Mouse (Mus musculus) spleen, adult 2 months (tissue): Measurements from ENCODE around the gene Elobl. TPM values are rescaled to one million over a fixed set of nuclear protein-coding genes. Genes with fewer than 3 reads are reported as not detected.

ENCODE experiments used
- DNase-seq, 2 experiments: peaks; one replicate each; pipeline versions ENCODE4 v3.0.0 to v3.0.0-alpha.2; 2012 to 2021; ENCODE audit warnings: low spot score in 2 of 2, low read depth in 1 of 2
- H3K27ac ChIP-seq: fragments of 200-500 bp; 2 replicates; pipeline ENCODE4 v1.5.1; 2012; ENCODE audit warnings: low read length, inconsistent platforms; ENCODE audit not compliant: insufficient read depth
- H3K27me3 ChIP-seq: fragments of 200-500 bp; 2 replicates; pipeline ENCODE4 v1.6.1; 2012; ENCODE audit warnings: mild to moderate bottlenecking, moderate library complexity, low read length, inconsistent platforms; ENCODE audit not compliant: control insufficient read depth, insufficient read depth
- H3K36me3 ChIP-seq: fragments of 200-500 bp; 2 replicates; pipeline ENCODE4 v1.6.1; 2012; ENCODE audit warnings: mild to moderate bottlenecking, low read length, inconsistent platforms; ENCODE audit not compliant: control insufficient read depth, insufficient read depth
- H3K4me1 ChIP-seq: fragments of 200-500 bp; 2 replicates; pipeline ENCODE4 v1.6.1; 2011; ENCODE audit warnings: inconsistent platforms; ENCODE audit not compliant: control insufficient read depth, insufficient read depth, insufficient read length
- H3K4me3 ChIP-seq: fragments of 200-500 bp; 2 replicates; pipeline ENCODE4 v1.5.1; 2011; ENCODE audit warnings: mild to moderate bottlenecking, inconsistent platforms; ENCODE audit not compliant: insufficient read depth, insufficient read length; ENCODE audit errors: extremely low read depth
- CTCF ChIP-seq: fragments of 200-500 bp; IDR thresholded peaks from 2 replicates; pipeline ENCODE4 v1.5.1; 2011; ENCODE audit warnings: mild to moderate bottlenecking, inconsistent platforms; ENCODE audit not compliant: insufficient read depth, insufficient read length, insufficient replicate concordance; ENCODE audit errors: extremely low read depth
- POLR2A ChIP-seq: fragments of 200-500 bp; IDR thresholded peaks from 2 replicates; pipeline ENCODE4 v1.6.1; 2011; ENCODE audit warnings: low read depth, low read length, inconsistent platforms
- WGBS: fragments of 180-500 bp; shearing (Covaris S2); methylation state at CpG from one replicate; pipeline ENCODE4 v1.1.7; 2018; 5-methylcytosine and 5-hydroxymethylcytosine counted together
- polyA plus RNA-seq: library from polyadenylated mRNA; depleted of rRNA; stranded (reverse); fragments of >200 nt; gene quantifications from 2 replicates; pipeline ENCODE4 v1.2.3, GENCODE M21; 2012; rRNA removed

Gene Elobl
- polyA plus RNA-seq, 1 experiment, result 0.75 TPM

DNA sequence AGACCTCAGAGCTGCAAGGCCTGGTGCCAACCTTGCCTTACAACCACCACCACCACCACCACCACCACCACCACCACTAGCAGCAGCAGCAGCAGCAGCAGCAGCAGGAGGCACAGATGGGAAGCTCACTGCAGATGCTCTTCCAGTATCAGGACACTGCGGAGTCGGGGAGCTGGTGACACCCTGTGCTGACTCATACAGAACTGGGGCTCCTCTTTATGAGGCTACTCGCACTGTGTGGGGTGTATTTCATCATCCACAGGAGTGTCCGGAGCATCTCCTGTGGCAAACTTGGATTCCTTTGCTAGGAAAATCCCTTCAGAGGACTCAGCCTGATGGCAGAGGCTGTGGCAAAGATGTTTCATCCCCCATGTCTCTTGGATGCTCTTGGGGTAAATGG lies 27.1 kb downstream of the Elobl start:
- no peak for DNase-seq

DNA sequence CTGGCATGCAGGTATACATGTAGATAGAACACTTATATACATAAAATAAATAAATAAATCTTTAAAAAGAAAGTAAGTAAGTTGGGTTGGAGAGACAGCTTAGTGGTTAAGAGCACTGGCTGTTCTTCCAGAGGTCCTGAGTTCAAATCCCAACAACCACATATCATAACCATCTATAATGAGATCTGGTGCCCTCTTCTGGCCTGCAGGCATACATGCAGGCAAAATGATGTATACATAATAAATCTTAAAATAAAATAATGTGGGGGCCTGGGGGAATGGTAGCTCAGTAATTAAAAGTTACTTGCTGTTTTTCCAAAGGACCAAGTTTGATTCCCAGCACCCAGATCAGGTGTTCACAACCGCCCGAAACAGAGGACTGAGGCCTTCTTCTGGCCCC lies 28.0 kb downstream of the Elobl start:
- no peaks in the 10 kb centered on the region for H3K4me1 ChIP-seq
- no peaks in the 10 kb centered on the region for H3K27me3 ChIP-seq
- H3K27ac ChIP-seq, result no peak overlapping the region
- TF ChIP-seq POLR2A (no peak), CTCF (no peak)
- no peak overlapping the region for H3K4me3 ChIP-seq
- no peak for DNase-seq
- WGBS, result 98% methylated on average over 2 of the region's 2 CpGs
- peaks cover 14% of the 10 kb centered on the region for H3K36me3 ChIP-seq

More for the DNA sequence above, 27.1 kb downstream of the Elobl start:
- WGBS, result 91% methylated on average over 4 of the region's 4 CpGs
- no peak for TF ChIP-seq CTCF
- TF ChIP-seq POLR2A, result no peak
- no peak overlapping the region for H3K4me3 ChIP-seq
- peaks cover 15% of the 10 kb centered on the region for H3K36me3 ChIP-seq
- no peaks in the 10 kb centered on the region for H3K27me3 ChIP-seq
- no peaks in the 10 kb centered on the region for H3K4me1 ChIP-seq
- H3K27ac ChIP-seq, result no peak overlapping the region

DNA sequence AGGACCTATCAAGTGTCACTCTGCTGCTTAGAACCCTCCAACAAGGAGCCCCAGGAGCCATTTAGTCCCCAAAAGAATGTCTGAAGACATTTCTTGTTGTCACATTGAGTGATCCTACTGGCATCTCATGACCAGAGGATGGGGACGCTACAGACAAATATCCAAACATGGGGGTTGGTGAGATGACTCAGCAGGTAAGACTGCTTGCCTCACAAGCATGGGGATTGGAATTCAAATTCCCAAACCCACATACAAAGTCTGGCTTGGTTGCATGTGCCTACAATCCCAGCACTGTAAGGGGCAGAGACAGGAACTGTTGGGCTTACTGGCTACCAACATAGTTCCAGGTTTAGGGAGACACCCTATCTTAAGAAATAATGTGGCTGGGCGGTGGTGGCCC lies 28.8 kb downstream of the Elobl start:
- H3K27ac ChIP-seq, result no peak overlapping the region
- 95% methylated on average over 2 of the region's 2 CpGs for WGBS
- H3K36me3 ChIP-seq, result peaks cover 16% of the 10 kb centered on the region
- no peak for DNase-seq
- TF ChIP-seq CTCF (no peak), POLR2A (no peak)
- no peaks in the 10 kb centered on the region for H3K4me1 ChIP-seq
- H3K4me3 ChIP-seq, result no peak overlapping the region
- no peaks in the 10 kb centered on the region for H3K27me3 ChIP-seq

DNA sequence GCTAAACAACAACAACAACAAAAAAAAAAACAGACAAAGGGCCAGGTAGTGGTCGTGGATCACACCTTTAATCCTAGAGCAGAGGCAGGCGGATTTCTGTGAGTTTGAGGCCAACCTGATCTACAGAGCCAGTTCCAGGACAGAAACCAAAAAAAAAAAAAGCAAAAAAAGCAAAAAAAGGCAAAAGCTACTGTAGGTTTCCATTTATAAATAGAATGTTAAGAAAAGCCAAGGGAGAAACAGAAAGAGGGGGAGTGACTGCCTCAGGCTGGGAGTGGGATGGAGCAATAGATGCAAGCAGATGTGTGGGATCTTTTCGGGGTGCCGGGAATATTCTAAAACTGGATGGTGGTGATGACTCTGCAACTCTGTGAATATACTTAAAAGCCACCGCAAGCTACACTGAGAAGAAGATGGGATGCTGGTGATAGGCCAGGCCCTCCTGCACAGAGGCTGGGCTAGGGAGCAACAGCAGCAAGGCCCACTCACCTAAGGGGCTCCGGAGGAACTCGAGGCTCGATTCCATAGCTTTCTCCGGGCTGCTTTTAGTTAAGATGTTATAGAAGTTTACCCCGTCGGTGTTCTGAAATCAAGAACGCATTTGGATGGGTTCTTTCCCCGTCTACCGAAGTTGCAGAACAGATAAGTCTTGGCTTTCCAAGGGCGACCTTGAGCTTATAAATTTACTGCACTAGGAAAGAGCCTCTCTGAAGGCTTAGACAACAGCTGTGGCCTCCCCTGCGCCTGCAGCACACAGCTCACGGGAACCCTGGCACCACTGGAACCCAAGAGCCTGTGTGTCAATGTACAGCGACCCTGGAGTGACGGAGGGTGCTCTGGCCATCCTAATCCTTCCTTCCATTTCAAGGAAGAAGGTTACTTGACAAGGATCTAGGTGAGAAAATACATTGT lies 32.4 kb downstream of the Elobl start:
- Histone ChIP-seq H3K4me3 (no peak overlapping the region), H3K4me1 (no peaks in the 10 kb centered on the region), H3K36me3 (peaks cover 22% of the 10 kb centered on the region), H3K27ac (no peak overlapping the region), H3K27me3 (no peaks in the 10 kb centered on the region)
- TF ChIP-seq CTCF, result no peak
- no peak for TF ChIP-seq POLR2A
- DNase-seq, result no peak
- 94% methylated on average over 19 of the region's 19 CpGs for WGBS

DNA sequence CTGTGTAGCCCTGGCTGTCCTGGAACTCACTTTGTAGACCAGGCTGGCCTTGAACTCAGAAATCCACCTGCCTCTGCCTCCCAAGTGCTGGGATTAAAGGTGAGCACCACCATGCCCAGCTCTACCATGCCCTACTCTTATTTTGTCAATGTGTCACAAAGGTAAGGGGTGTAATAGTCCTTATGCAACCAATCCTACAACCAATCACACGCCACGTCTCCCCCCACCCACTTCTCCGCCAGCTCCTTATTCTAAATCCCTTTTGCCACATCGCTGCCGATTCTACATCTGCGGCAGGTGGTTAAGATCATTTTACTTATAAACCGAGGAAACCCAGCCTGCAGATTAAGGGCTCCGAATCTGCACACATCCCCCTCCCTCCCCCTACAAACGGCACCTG lies 33.7 kb downstream of the Elobl start:
- no peak overlapping the region for H3K27ac ChIP-seq
- no peaks in the 10 kb centered on the region for H3K4me1 ChIP-seq
- DNase-seq, result no peak
- no peaks in the 10 kb centered on the region for H3K27me3 ChIP-seq
- 97% methylated on average over 9 of the region's 9 CpGs for WGBS
- H3K36me3 ChIP-seq, result peaks cover 22% of the 10 kb centered on the region
- H3K4me3 ChIP-seq, result no peak overlapping the region
- TF ChIP-seq POLR2A, result no peak
- no peak for TF ChIP-seq CTCF

DNA sequence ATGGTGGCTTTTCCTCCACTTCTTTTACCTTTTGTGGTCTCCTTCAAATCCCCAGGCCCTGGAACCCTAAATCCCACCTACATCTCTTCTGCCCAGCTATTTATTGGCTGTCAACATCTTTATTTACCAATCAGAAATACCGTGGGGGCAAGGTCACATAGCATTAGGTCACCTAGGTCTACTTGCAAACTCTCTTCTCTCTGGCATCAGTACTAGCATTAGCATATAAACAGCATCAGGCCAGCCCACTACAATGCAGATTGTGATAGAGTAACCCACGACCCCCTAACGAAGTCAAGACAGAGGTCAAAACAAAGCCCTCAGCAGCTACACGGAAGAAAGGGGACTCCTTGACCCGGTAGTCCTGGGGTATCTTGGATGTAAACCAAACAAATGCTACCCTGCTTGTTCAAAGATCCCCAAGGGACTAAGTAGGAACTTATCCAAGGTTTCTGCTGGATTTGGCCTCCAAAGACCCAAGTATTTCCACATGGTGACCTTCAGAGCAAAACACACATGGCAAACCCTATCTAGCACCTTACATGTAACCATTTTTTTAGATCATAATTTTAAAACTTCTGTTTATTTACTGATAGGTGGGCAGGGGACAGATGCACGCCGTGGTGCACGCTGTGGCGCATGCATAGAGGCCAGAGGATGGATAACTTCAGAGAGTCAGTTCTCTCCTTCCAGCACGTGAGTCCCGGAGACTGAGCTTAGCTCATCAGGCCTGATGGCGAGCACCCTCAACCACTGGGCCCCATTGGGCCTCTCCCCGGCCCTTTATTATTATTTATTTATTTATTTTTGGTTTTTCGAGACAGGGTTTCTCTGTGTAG lies 34.8 kb downstream of the Elobl start:
- Histone ChIP-seq H3K4me1 (no peaks in the 10 kb centered on the region), H3K27me3 (no peaks in the 10 kb centered on the region), H3K36me3 (peaks cover 21% of the 10 kb centered on the region), H3K4me3 (no peak overlapping the region), H3K27ac (no peak overlapping the region)
- 87% methylated on average over 14 of the region's 14 CpGs for WGBS
- TF ChIP-seq POLR2A, result no peak
- no peak for TF ChIP-seq CTCF
- DNase-seq, result no peak

DNA sequence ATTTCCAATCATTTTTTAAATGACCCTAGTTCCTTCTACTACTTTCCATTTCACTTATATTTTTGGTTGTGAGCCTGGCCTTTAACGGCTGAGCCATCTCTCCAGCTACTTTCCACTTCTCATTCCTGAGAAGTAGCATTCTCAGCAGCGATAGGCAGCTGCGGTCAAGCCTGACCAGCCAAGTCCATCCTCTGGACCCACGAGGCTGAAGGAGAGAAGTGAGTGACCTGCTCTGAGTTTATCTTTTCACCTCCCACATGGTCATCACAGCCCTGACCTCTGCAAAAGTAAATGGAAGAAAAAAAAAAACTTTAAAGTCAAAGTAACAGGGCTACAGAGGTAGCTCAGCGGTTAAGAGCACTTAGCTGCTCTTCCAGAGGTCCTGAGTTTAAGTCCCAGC lies 40.2 kb downstream of the Elobl start:
- no peak for DNase-seq
- Histone ChIP-seq H3K36me3 (peaks cover 15% of the 10 kb centered on the region), H3K27ac (no peak overlapping the region), H3K4me3 (no peak overlapping the region), H3K27me3 (no peaks in the 10 kb centered on the region), H3K4me1 (no peaks in the 10 kb centered on the region)
- WGBS, result 89% methylated on average over 5 of the region's 5 CpGs
- no peak for TF ChIP-seq CTCF
- TF ChIP-seq POLR2A, result no peak

Other genes starting within 250 kb of the Elobl start
- gene Msi2, start 248.4 kb downstream of the Elobl start, polyA plus RNA-seq, result 14.2 and 18.5 TPM in 2 replicates
- 5.5 and 6.5 TPM in 2 replicates for gene Akap1, start 102.3 kb downstream of the Elobl start, polyA plus RNA-seq
- 15.3 and 17.4 TPM in 2 replicates for gene Scpep1, start 11.5 kb downstream of the Elobl start, polyA plus RNA-seq
- 3.9 and 4.0 TPM in 2 replicates for gene Coil, start 3.3 kb upstream of the Elobl start, polyA plus RNA-seq
- gene Trim25, start 32.4 kb upstream of the Elobl start, polyA plus RNA-seq, result 41.5 and 67.0 TPM in 2 replicates
- gene Dgke, start 99.9 kb upstream of the Elobl start, polyA plus RNA-seq, result 3.9 and 6.9 TPM in 2 replicates
- gene Gm525, start 106.9 kb upstream of the Elobl start, polyA plus RNA-seq, result not detected in 2 replicates